Mouse (Mus musculus) forebrain, embryonic 13.5 days (tissue): ENCODE data around the gene Fndc3c1. TPM values are rescaled to one million over a fixed set of nuclear protein-coding genes. Genes with fewer than 3 reads are reported as not detected.
A peak's percentile ranks its signal among the peaks of the same experiment; 100 is the strongest.
"Not testable (repeated sequence)": the region's sequence is repeated elsewhere in the genome, so short reads cannot be mapped to it uniquely, and the experiment has no call there.

ENCODE experiments used
- ATAC-seq: fragments of 200-750 bp; cut with Nextera tagmentation; 2 replicates; pipeline ENCODE4 v1.8.0; 2017
- H3K27ac ChIP-seq: fragments of 300-500 bp; sonication (generic); 2 replicates; pipeline ENCODE4 v1.5.1; 2015; ENCODE audit warnings: inconsistent platforms, mild to moderate bottlenecking, moderate library complexity
- H3K27me3 ChIP-seq: fragments of 300-500 bp; sonication (generic); 2 replicates; pipeline ENCODE4 v1.6.1; 2015; ENCODE audit warnings: mild to moderate bottlenecking, inconsistent platforms
- H3K36me3 ChIP-seq: fragments of 300-500 bp; sonication (generic); 2 replicates; pipeline ENCODE4 v1.6.1; 2015; ENCODE audit warnings: mild to moderate bottlenecking, inconsistent platforms; ENCODE audit not compliant: poor library complexity, severe bottlenecking
- H3K4me1 ChIP-seq: fragments of 300-500 bp; sonication (generic); 2 replicates; pipeline ENCODE4 v1.6.1; 2015; ENCODE audit warnings: inconsistent platforms
- H3K4me2 ChIP-seq: fragments of 300-500 bp; sonication (generic); 2 replicates; pipeline ENCODE4 v1.6.1; 2015; ENCODE audit warnings: inconsistent platforms, mild to moderate bottlenecking, moderate library complexity
- H3K4me3 ChIP-seq: fragments of 300-500 bp; sonication (generic); 2 replicates; pipeline ENCODE4 v1.5.1; 2015; ENCODE audit warnings: mild to moderate bottlenecking, inconsistent platforms
- H3K9ac ChIP-seq: fragments of 300-500 bp; sonication (generic); 2 replicates; pipeline ENCODE4 v1.6.1; 2015; ENCODE audit warnings: mild to moderate bottlenecking, inconsistent platforms
- H3K9me3 ChIP-seq: fragments of 300-500 bp; sonication (generic); replicated peaks from 2 replicates; pipeline ENCODE4 v1.6.1; 2016; ENCODE audit warnings: inconsistent platforms
- WGBS: fragments of 180-500 bp; shearing (Covaris S2); methylation state at CpG from one replicate; pipeline ENCODE4 v1.1.7; 2015; 5-methylcytosine and 5-hydroxymethylcytosine counted together
- microRNA-seq: library from miRNA; unstranded; fragments of <30 nt; microRNA quantifications from one replicate; pipeline ENCODE4, GENCODE M21; 2016
- polyA plus RNA-seq: library from polyadenylated mRNA; unstranded; fragments of >200 nt; fragmentation: Nextera tagmentation; extraction: Ambion mirVana; gene quantifications from 2 replicates; pipeline ENCODE4 v1.2.1, GENCODE M21; 2015

Fndc3c1 gene
- polyA plus RNA-seq = 2.0 and 3.8 TPM in 2 replicates

DNA sequence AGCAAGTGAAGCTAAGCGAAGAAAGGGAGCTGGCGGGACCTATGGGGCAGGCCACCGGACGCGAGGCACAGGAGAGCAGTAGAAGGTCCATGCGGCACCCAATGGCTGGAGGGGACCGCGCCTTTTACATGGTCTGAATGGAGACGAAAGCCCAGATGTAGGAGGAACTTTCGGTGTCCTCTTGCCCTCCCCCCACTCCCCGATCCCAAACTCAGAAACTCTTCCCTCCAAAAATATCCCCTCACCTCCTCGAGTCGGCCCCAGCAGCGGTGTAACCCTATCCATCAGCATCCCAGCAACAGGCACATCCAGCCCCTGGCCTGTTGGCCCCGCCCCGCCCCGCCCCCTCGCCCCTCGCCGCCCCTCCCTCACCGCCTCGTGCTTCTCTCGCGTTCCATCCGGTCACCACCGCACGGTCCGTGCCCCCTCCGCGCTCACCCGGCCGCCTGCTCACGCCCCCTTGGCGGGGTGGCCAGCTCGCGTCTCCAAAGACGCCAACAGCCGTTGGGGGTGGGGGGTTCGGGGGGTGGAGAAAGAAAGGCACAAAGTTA is at the start of gene Fndc3c1:
TSS of gene Fndc3c1 (minus strand) at position 301 of the 551 bp plus-strand sequence.
- WGBS = 25% methylated on average over 37 of the region's 39 CpGs
- H3K4me3 ChIP-seq = peak within 1 kb of the TSS; percentile 37
- no peak within 1 kb of the TSS for H3K9ac ChIP-seq
- peak within 1 kb of the TSS; percentile 69 for H3K4me2 ChIP-seq
- peaks cover 20% of the 10 kb centered on the region; the same call in 1 of the 2 replicates for H3K27me3 ChIP-seq
- H3K9me3 ChIP-seq = no peaks in the 10 kb centered on the region
- peak; percentile 97 for ATAC-seq
- no peaks in the 10 kb centered on the region for H3K4me1 ChIP-seq
- no peak within 1 kb of the TSS for H3K27ac ChIP-seq
- H3K36me3 ChIP-seq = no peaks in the 10 kb centered on the region

- WGBS = 25% methylated on average over 10 of the region's 10 CpGs
- Histone ChIP-seq H3K27me3 (peaks cover 20% of the 10 kb centered on the region; the same call in 1 of the 2 replicates), H3K27ac (no peak overlapping the region), H3K36me3 (no peaks in the 10 kb centered on the region), H3K4me2 (no peak overlapping the region), H3K9me3 (no peaks in the 10 kb centered on the region), H3K4me3 (no peak overlapping the region), H3K4me1 (no peaks in the 10 kb centered on the region), H3K9ac (no peak overlapping the region)
- ATAC-seq = no peak
These were observed 1.2 kb upstream of the Fndc3c1 start for GRCm38 (mm10) chrX:106486451-106486850.

DNA sequence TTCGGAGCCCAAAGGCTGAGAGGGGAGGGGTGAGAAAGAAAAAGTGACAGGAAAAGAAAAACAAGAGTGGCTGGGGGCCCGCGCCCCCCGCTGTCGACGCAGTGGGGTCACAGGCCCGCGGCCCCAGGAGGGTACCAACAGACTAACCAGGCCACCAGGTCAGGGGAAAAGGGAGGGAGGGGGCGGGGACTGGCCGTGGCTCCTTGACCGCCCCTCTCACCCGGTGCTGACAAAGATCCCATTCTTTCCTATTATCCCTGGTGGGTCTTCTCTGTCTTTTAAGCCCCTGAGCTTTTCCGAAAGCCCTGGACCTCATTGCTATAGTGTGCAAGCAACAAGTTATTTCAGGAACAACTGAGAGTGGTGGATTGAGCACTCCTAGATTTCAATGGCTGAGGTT is 470 bp upstream of the Fndc3c1 start:
- H3K4me1 ChIP-seq = no peaks in the 10 kb centered on the region
- H3K9me3 ChIP-seq = no peaks in the 10 kb centered on the region
- H3K36me3 ChIP-seq = no peaks in the 10 kb centered on the region
- no peak overlapping the region for H3K27ac ChIP-seq
- WGBS = 23% methylated on average over 11 of the region's 13 CpGs
- peaks cover 20% of the 10 kb centered on the region; the same call in 1 of the 2 replicates for H3K27me3 ChIP-seq
- H3K4me3 ChIP-seq = peak overlapping the region; percentile 37
- H3K4me2 ChIP-seq = peak overlapping the region; percentile 69
- ATAC-seq = peak; percentile 52; the same call in 1 of the 2 replicates
- H3K9ac ChIP-seq = no peak overlapping the region

- H3K27ac ChIP-seq, H3K9me3 ChIP-seq, H3K4me2 ChIP-seq, ATAC-seq, H3K4me3 ChIP-seq, H3K4me1 ChIP-seq, H3K36me3 ChIP-seq, H3K27me3 ChIP-seq, H3K9ac ChIP-seq: not testable (repeated sequence)
- WGBS = 22% methylated on average over 2 of the region's 2 CpGs
These were observed 5.3 kb downstream of the Fndc3c1 start for GRCm38 (mm10) chrX:106479891-106480290.

DNA sequence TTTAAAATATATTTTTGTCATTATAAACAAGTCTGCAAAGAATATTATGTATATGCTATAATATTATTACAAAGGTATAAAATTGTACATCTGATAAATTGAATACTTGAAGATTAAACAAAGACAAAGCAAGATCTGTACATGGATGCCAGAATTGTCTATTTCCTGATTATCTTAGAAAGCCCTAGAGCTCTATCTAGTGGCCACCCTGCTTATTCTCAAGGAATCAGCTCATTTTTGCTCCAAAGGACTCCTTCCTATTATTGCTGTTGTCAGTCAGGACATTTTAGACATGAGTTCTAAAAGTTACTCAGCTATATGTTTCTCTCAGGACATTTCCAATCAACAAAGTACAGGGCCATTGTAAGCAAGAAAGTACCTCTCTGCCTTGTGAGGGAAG is 99.9 kb downstream of the Fndc3c1 start:
- Histone ChIP-seq H3K9ac (no peak overlapping the region), H3K36me3 (no peaks in the 10 kb centered on the region), H3K4me2 (no peak overlapping the region), H3K9me3 (no peaks in the 10 kb centered on the region), H3K27me3 (no peaks in the 10 kb centered on the region), H3K4me3 (no peak overlapping the region), H3K4me1 (no peaks in the 10 kb centered on the region), H3K27ac (no peak overlapping the region)
- no peak for ATAC-seq

DNA sequence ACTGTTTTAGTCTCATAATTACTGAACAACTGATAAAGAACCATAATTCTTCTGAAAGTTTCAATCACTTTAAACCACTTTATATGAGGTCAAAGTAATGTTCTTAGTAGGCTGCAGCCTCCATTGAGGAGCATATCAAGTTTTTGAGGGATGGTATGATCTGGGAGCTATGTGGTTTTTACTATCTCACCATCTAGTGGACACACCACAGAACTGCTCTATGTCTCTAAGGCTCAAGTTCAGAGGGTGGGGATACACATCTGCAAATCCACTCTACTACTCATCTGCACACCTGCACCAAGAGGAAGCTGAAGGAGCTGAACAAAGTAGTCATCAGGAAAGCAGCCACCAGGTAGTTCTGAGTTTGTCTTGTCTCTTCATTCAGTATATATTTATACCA is 104.6 kb downstream of the Fndc3c1 start:
- ATAC-seq = no peak
- no peak overlapping the region for H3K27ac ChIP-seq

More for the DNA sequence above, 104.6 kb downstream of the Fndc3c1 start:
- Histone ChIP-seq H3K9me3 (no peaks in the 10 kb centered on the region), H3K9ac (no peak overlapping the region), H3K27me3 (no peaks in the 10 kb centered on the region), H3K4me1 (no peaks in the 10 kb centered on the region), H3K36me3 (no peaks in the 10 kb centered on the region), H3K4me2 (no peak overlapping the region), H3K4me3 (no peak overlapping the region)

Small RNA genes lying within 50 kb of the gene (microRNA-seq; reads per million reads assigned to microRNA genes)
- gene Gm27428 = not detected

Other genes with a start within 250 kb of the Fndc3c1 start
- not detected in 2 replicates for gene Fnd3c2, start 230.0 kb downstream of the Fndc3c1 start, polyA plus RNA-seq
- gene Gm5127, start 97.8 kb upstream of the Fndc3c1 start, polyA plus RNA-seq = not detected in 2 replicates
- 0.14 and 0.28 TPM in 2 replicates for gene Cysltr1, start 118.3 kb upstream of the Fndc3c1 start, polyA plus RNA-seq